Mouse (Mus musculus) heart, embryonic 11.5 days (tissue): ENCODE measurements around the gene Clec16a. TPM values are rescaled to one million over a fixed set of nuclear protein-coding genes. Genes with fewer than 3 reads are reported as not detected.
A peak's percentile ranks its signal among the peaks of the same experiment; 100 is the strongest.

Source experiments
- ATAC-seq: fragments of 200-750 bp; cut with Nextera tagmentation; replicated peaks from 2 replicates; pipeline ENCODE4 v1.8.0; 2017; ENCODE audit warnings: moderate library complexity; ENCODE audit not compliant: insufficient number of reproducible peaks, low FRiP score, low TSS enrichment
- H3K27ac ChIP-seq: fragments of 300-500 bp; sonication (generic); 2 replicates; pipeline ENCODE4 v1.5.1; 2014; ENCODE audit warnings: mild to moderate bottlenecking, low read depth, low read length
- H3K27me3 ChIP-seq: fragments of 300-500 bp; sonication (generic); 2 replicates; pipeline ENCODE4 v1.6.1; 2014; ENCODE audit warnings: mild to moderate bottlenecking, low read length, mixed read lengths; ENCODE audit not compliant: control insufficient read depth, insufficient read depth
- H3K36me3 ChIP-seq: fragments of 300-500 bp; sonication (generic); 2 replicates; pipeline ENCODE4 v1.6.1; 2014; ENCODE audit warnings: mild to moderate bottlenecking, low read length, moderate library complexity, mixed read lengths; ENCODE audit not compliant: control insufficient read depth, insufficient read depth
- H3K4me1 ChIP-seq: fragments of 300-500 bp; sonication (generic); 2 replicates; pipeline ENCODE4 v1.6.1; 2014; ENCODE audit warnings: low read length; ENCODE audit not compliant: control insufficient read depth, insufficient read depth
- H3K4me2 ChIP-seq: fragments of 300-500 bp; sonication (generic); 2 replicates; pipeline ENCODE4 v1.6.1; 2014; ENCODE audit warnings: mild to moderate bottlenecking, moderate library complexity
- H3K4me3 ChIP-seq: fragments of 300-500 bp; sonication (generic); 2 replicates; pipeline ENCODE4 v1.5.1; 2014; ENCODE audit warnings: low read depth, low read length
- H3K9ac ChIP-seq: fragments of 300-500 bp; sonication (generic); 2 replicates; pipeline ENCODE4 v1.6.1; 2014; ENCODE audit warnings: mild to moderate bottlenecking, low read depth, low read length, moderate library complexity
- H3K9me3 ChIP-seq: fragments of 300-500 bp; sonication (generic); replicated peaks from 2 replicates; pipeline ENCODE4 v1.6.1; 2016; ENCODE audit warnings: low read length; ENCODE audit not compliant: control insufficient read depth
- WGBS: fragments of 180-500 bp; shearing (Covaris S2); extraction: QIAGEN DNeasy Blood & Tissue Kit; methylation state at CpG from one replicate; pipeline ENCODE4 v1.1.7; 2014; ENCODE audit not compliant: insufficient replicate concordance; 5-methylcytosine and 5-hydroxymethylcytosine counted together
- polyA plus RNA-seq: library from polyadenylated mRNA; unstranded; fragments of >200 nt; fragmentation: Nextera tagmentation; extraction: Ambion mirVana; gene quantifications from 2 replicates; pipeline ENCODE4 v1.2.1, GENCODE M21; 2014

Clec16a gene
- polyA plus RNA-seq = 28.8 and 39.1 TPM in 2 replicates

- Histone ChIP-seq H3K36me3 (no peaks in the 10 kb centered on the region), H3K4me2 (peak within 1 kb of the TSS; percentile 81), H3K9ac (peak within 1 kb of the TSS; percentile 85), H3K27ac (peak within 1 kb of the TSS; percentile 62; the same call in 1 of the 2 replicates), H3K4me1 (peaks cover 28% of the 10 kb centered on the region), H3K4me3 (peak within 1 kb of the TSS; percentile 97), H3K27me3 (no peaks in the 10 kb centered on the region), H3K9me3 (no peaks in the 10 kb centered on the region)
- under 1% methylated on average over 58 of the region's 58 CpGs for WGBS
- peak; percentile 85 for ATAC-seq
Observed at GRCm38 (mm10) chr16:10544995-10545622, at the start of gene Clec16a. Gene Clec16a, plus strand, starts transcription at chr16:10545339.

DNA sequence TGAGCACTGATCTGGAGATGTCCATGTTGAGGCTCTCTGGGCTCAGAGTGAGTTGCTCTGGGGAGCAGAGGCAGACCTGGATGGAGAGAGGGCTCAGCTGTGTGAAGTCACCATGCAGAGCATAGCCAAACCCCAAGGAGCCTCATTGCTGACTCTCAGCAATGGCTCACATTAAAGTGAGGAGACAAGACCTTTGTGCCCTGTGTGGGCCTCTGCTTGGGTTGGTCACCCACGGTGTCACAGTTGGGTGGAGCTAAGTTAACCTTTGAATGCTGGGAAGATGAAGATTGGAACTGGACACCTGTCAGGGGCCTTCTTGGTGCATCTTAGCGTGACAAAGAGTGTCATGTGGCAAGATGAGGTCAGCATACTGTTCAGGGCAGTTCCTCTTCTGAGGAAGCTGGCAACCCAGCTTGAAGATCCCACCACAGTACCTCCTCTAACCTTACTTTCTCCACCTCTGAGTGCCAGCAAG lies 49.3 kb upstream of the Clec16a start:
- no peaks in the 10 kb centered on the region for H3K36me3 ChIP-seq
- 71% methylated on average over 2 of the region's 2 CpGs for WGBS
- no peak overlapping the region for H3K4me2 ChIP-seq
- no peak overlapping the region for H3K9ac ChIP-seq
- no peak overlapping the region for H3K27ac ChIP-seq
- H3K9me3 ChIP-seq = no peaks in the 10 kb centered on the region
- H3K4me1 ChIP-seq = no peaks in the 10 kb centered on the region
- no peak overlapping the region for H3K4me3 ChIP-seq
- H3K27me3 ChIP-seq = peaks cover under 1% of the 10 kb centered on the region; the same call in 1 of the 2 replicates
- no peak for ATAC-seq

DNA sequence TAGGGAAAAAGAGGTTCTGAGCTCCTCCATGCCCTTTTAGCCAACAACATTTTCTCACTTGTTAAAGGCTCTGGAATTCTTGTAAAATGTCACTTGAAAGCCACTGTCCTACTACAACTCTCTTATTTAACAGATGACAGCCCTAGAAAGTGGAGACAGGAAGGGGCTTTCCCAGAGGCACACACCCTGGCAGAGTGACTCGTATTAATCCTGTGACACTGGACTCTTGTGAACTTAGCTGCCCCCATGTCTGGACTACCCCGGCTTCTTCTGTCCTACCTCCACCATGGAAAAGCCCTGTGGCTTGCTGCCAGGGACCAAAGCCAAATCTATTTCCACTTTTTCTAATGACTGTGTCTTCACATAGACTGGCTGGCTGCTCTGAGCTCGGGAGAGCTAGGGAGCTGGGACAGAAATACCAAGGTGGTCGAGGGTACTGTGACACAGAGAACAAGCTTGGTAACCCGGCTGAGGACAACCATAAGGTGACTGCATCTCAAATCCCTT lies 47.0 kb upstream of the Clec16a start:
- peaks cover 2% of the 10 kb centered on the region; the same call in 1 of the 2 replicates for H3K27me3 ChIP-seq
- H3K4me3 ChIP-seq = no peak overlapping the region
- 57% methylated on average over 5 of the region's 5 CpGs for WGBS
- no peaks in the 10 kb centered on the region for H3K9me3 ChIP-seq
- no peak for ATAC-seq
- H3K4me1 ChIP-seq = no peaks in the 10 kb centered on the region
- no peaks in the 10 kb centered on the region for H3K36me3 ChIP-seq
- H3K27ac ChIP-seq = no peak overlapping the region
- no peak overlapping the region for H3K4me2 ChIP-seq
- no peak overlapping the region for H3K9ac ChIP-seq

DNA sequence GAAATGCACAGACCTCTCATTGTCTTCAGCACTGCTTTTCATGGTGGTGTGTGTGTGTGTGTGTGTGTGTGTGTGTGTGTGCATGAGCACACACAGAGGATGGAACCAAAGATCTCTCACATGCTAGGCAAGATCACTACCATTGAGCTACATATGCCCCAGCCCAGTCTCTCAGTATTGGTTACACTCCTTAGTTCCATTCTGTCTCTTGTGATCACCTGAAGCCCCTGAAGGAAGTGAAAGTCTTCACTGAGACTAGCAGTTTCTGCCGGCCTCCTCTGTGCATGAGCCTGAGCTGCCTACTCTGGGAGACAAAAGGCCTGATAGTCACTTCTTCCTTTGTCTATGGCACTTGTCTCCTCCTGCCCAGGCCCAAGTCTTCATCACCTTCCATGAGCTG lies 46.0 kb upstream of the Clec16a start:
- no peaks in the 10 kb centered on the region for H3K4me1 ChIP-seq
- no peak overlapping the region for H3K4me3 ChIP-seq
- no peak overlapping the region for H3K4me2 ChIP-seq
- H3K36me3 ChIP-seq = no peaks in the 10 kb centered on the region
- WGBS = 57% methylated on average over 1 of the region's 1 CpGs
- peaks cover 2% of the 10 kb centered on the region; the same call in 1 of the 2 replicates for H3K27me3 ChIP-seq
- no peak for ATAC-seq
- H3K27ac ChIP-seq = no peak overlapping the region
- H3K9me3 ChIP-seq = no peaks in the 10 kb centered on the region
- no peak overlapping the region for H3K9ac ChIP-seq

DNA sequence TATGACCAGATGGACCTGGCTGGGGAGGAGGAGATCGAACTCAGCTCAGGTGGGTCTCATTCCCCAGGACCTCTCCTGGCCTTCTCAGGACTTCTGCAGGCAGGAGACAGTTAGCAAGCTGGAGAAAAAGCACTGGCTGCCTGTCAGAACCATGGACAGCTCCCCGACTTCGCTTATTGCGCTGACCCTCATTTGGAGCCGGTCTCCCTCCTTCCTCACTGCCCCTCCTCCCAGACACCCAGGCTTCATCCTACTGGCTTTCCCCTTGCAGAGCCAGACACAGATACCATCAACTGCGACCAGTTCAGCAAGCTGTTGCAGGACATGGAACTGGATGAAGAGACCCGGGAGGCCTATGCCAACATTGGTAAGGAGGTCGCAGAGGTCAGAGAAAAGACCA lies 43.3 kb upstream of the Clec16a start:
- Histone ChIP-seq H3K27me3 (peaks cover 2% of the 10 kb centered on the region; the same call in 1 of the 2 replicates), H3K4me2 (no peak overlapping the region), H3K9ac (no peak overlapping the region), H3K4me3 (no peak overlapping the region), H3K36me3 (no peaks in the 10 kb centered on the region), H3K4me1 (no peaks in the 10 kb centered on the region), H3K27ac (no peak overlapping the region), H3K9me3 (no peaks in the 10 kb centered on the region)
- ATAC-seq = no peak
- 7% methylated on average over 8 of the region's 8 CpGs for WGBS

- H3K9me3 ChIP-seq = no peaks in the 10 kb centered on the region
- H3K4me1 ChIP-seq = no peaks in the 10 kb centered on the region
- no peak overlapping the region for H3K27ac ChIP-seq
- H3K4me2 ChIP-seq = no peak overlapping the region
- H3K4me3 ChIP-seq = no peak overlapping the region
- peaks cover 2% of the 10 kb centered on the region for H3K27me3 ChIP-seq
- no peak overlapping the region for H3K9ac ChIP-seq
- H3K36me3 ChIP-seq = no peaks in the 10 kb centered on the region
- no peak for ATAC-seq
- WGBS = 52% methylated on average over 2 of the region's 2 CpGs
Observed at GRCm38 (mm10) chr16:10503058-10503457, 42.1 kb upstream of the Clec16a start.

GRCm38 (mm10) chr16:10507445-10507844 lies 37.7 kb upstream of the Clec16a start:
- Histone ChIP-seq H3K4me2 (no peak overlapping the region), H3K4me1 (no peaks in the 10 kb centered on the region), H3K4me3 (no peak overlapping the region), H3K36me3 (no peaks in the 10 kb centered on the region), H3K27ac (no peak overlapping the region), H3K9me3 (no peaks in the 10 kb centered on the region), H3K27me3 (no peaks in the 10 kb centered on the region; the same call in 1 of the 2 replicates), H3K9ac (no peak overlapping the region)
- 68% methylated on average over 4 of the region's 4 CpGs for WGBS
- ATAC-seq = no peak

DNA sequence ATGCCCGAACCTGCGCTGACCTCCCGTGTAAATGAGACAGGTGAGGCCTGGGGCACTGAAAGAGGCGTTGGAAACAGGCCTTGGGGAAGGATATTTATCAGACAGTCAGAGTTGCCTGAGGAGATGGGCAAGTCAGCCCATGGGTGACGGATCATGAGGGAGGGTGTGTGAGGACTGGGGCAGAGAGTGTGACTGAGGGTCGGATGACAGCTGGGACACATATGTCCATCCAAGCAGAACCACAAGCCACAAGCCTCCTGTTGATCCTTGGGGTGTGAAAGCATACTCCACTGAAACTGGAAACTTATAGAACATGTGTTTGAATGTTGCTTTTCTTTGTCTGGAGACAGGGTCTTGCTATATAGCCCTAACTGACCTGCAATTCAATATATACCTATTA lies 36.4 kb upstream of the Clec16a start:
- Histone ChIP-seq H3K9me3 (no peaks in the 10 kb centered on the region), H3K9ac (no peak overlapping the region), H3K27ac (no peak overlapping the region), H3K4me2 (no peak overlapping the region), H3K27me3 (no peaks in the 10 kb centered on the region; the same call in 1 of the 2 replicates), H3K4me3 (no peak overlapping the region), H3K36me3 (no peaks in the 10 kb centered on the region), H3K4me1 (no peaks in the 10 kb centered on the region)
- no peak for ATAC-seq
- WGBS = 58% methylated on average over 6 of the region's 6 CpGs
